In the genomic region with DNA sequence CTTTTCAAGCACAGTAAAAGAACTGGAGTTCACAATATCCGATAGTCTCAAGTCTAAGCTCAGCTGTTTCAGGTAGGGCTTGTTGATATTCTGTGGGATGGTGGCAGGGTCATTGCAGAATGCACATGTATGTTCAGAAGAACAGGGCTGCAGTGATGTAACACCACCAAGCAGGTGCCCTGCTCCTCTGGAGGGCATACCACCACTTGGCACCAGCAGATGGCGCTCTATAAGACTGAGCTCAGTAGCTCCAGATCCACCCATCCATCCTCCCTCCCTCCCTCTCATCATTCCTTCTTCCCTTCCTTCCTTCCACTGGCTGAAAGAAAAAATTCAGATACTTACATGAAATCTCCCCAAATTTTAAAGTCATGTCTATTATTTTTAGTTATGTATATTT, we compare ENCODE assay signal across 8 mouse cellular contexts.
A peak's percentile ranks its signal among the peaks of the same experiment; 100 is the strongest.
DNase-seq lines count a peak whose midpoint lies in the region; ATAC-seq lines count a peak whose summit lies in the region.

No protein-coding gene starts in this region.

- no peak overlapping the region for H3K4me2 ChIP-seq in forebrain, embryonic 11.5 days (ENCODE audit: low read depth, low read length, severe bottlenecking)
- no peak overlapping the region for H3K4me2 ChIP-seq in forebrain, embryonic 16.5 days (ENCODE audit: low read length)
- H3K4me2 ChIP-seq in midbrain, embryonic 11.5 days, result no peak overlapping the region
- no peak overlapping the region for H3K4me2 ChIP-seq in midbrain, embryonic 16.5 days (ENCODE audit: low read length)
- H3K4me2 ChIP-seq in hindbrain, embryonic 14.5 days (replicated peaks), result no peak overlapping the region

- DNase-seq in forebrain, embryonic 11.5 days (ENCODE audit: low spot score), result peak; percentile 67
- no peak for DNase-seq in midbrain, embryonic 11.5 days (ENCODE audit: low spot score, missing footprints)
- DNase-seq in cerebellum, adult 18-20 months, result peak; percentile 55 to 62
- DNase-seq in hindbrain, embryonic 14.5 days (ENCODE audit: low spot score), result peak; percentile 52
- DNase-seq in testis, postnatal 14 days (ENCODE audit: low spot score), result peak; percentile 52

- no peaks in the 10 kb centered on the region for H3K27me3 ChIP-seq in forebrain, embryonic 11.5 days (ENCODE audit: control insufficient read depth, insufficient read depth, low read length)
- H3K27me3 ChIP-seq in forebrain, embryonic 16.5 days (replicated peaks; ENCODE audit: control insufficient read depth, insufficient read depth, low read length), result no peaks in the 10 kb centered on the region
- H3K27me3 ChIP-seq in midbrain, embryonic 11.5 days (ENCODE audit: control insufficient read depth, insufficient read depth, low read length), result no peaks in the 10 kb centered on the region
- no peaks in the 10 kb centered on the region for H3K27me3 ChIP-seq in midbrain, embryonic 16.5 days (ENCODE audit: control insufficient read depth, insufficient read depth, low read depth, low read length)
- no peaks in the 10 kb centered on the region for H3K27me3 ChIP-seq in hindbrain, embryonic 14.5 days (ENCODE audit: control insufficient read depth, insufficient read depth, low read length)

- H3K9me3 ChIP-seq in forebrain, embryonic 11.5 days (ENCODE audit: control insufficient read depth, low read length), result no peaks in the 10 kb centered on the region
- H3K9me3 ChIP-seq in forebrain, embryonic 16.5 days (ENCODE audit: control insufficient read depth, low read length), result no peaks in the 10 kb centered on the region
- H3K9me3 ChIP-seq in midbrain, embryonic 11.5 days (ENCODE audit: control insufficient read depth, low read length), result no peaks in the 10 kb centered on the region
- no peaks in the 10 kb centered on the region for H3K9me3 ChIP-seq in midbrain, embryonic 16.5 days (replicated peaks; ENCODE audit: control insufficient read depth, low read length, poor library complexity, severe bottlenecking)
- H3K9me3 ChIP-seq in hindbrain, embryonic 14.5 days (ENCODE audit: control insufficient read depth, low read length), result no peaks in the 10 kb centered on the region

- WGBS in forebrain, embryonic 11.5 days, result 52% methylated on average over 2 of the region's 2 CpGs
- 63% methylated on average over 2 of the region's 2 CpGs for WGBS in forebrain, embryonic 16.5 days
- whole genome bisulfite sequencing in midbrain, embryonic 11.5 days, result 55% methylated on average over 2 of the region's 2 CpGs
- 59% methylated on average over 2 of the region's 2 CpGs for WGBS in midbrain, embryonic 16.5 days
- WGBS in hindbrain, embryonic 14.5 days, result 49% methylated on average over 2 of the region's 2 CpGs

- no peak overlapping the region for H3K4me3 ChIP-seq in forebrain, embryonic 11.5 days (ENCODE audit: low read depth, low read length)
- H3K4me3 ChIP-seq in forebrain, embryonic 16.5 days (replicated peaks; ENCODE audit: low read length), result no peak overlapping the region
- no peak overlapping the region for H3K4me3 ChIP-seq in midbrain, embryonic 11.5 days (ENCODE audit: low read depth, low read length)
- H3K4me3 ChIP-seq in midbrain, embryonic 16.5 days (ENCODE audit: low read depth, low read length), result no peak overlapping the region
- no peak overlapping the region for H3K4me3 ChIP-seq in hindbrain, embryonic 14.5 days (replicated peaks; ENCODE audit: low read length)

- ATAC-seq in forebrain, embryonic 11.5 days (replicated peaks; ENCODE audit: low FRiP score), result no peak
- ATAC-seq in forebrain, embryonic 16.5 days, result no peak
- peak; percentile 44; the same call in 1 of the 2 replicates for ATAC-seq in midbrain, embryonic 11.5 days (ENCODE audit: low FRiP score)
- ATAC-seq in midbrain, embryonic 16.5 days, result no peak
- ATAC-seq in hindbrain, embryonic 14.5 days (ENCODE audit: low FRiP score), result 0 out of 2 replicates have a peak, but pooled peaks have one; percentile 25
- ATAC-seq in megakaryocyte-erythroid progenitor cell, adult 5-6 weeks (replicated peaks; ENCODE audit: low FRiP score, low TSS enrichment, poor library complexity, severe bottlenecking), result peak; percentile 82; the same call in 1 of the 2 replicates

- no peaks in the 10 kb centered on the region for H3K36me3 ChIP-seq in forebrain, embryonic 11.5 days (ENCODE audit: control insufficient read depth, insufficient read depth, low read length)
- H3K36me3 ChIP-seq in forebrain, embryonic 16.5 days (ENCODE audit: control insufficient read depth, insufficient read depth), result peaks cover 5% of the 10 kb centered on the region
- H3K36me3 ChIP-seq in midbrain, embryonic 11.5 days (ENCODE audit: control insufficient read depth, insufficient read depth, low read length), result no peaks in the 10 kb centered on the region
- no peaks in the 10 kb centered on the region; the same call in 1 of the 2 replicates for H3K36me3 ChIP-seq in midbrain, embryonic 16.5 days (ENCODE audit: control insufficient read depth, insufficient read depth, low read length)
- H3K36me3 ChIP-seq in hindbrain, embryonic 14.5 days (replicated peaks; ENCODE audit: control insufficient read depth, insufficient read depth), result 0 out of 2 replicates have a peak, but pooled peaks cover 7% of the 10 kb centered on the region

- no peak overlapping the region for H3K27ac ChIP-seq in forebrain, embryonic 11.5 days (ENCODE audit: low read depth, low read length)
- no peak overlapping the region for H3K27ac ChIP-seq in forebrain, embryonic 16.5 days (ENCODE audit: low read length)
- no peak overlapping the region for H3K27ac ChIP-seq in midbrain, embryonic 11.5 days (ENCODE audit: low read depth, low read length)
- no peak overlapping the region for H3K27ac ChIP-seq in midbrain, embryonic 16.5 days (ENCODE audit: low read length)
- no peak overlapping the region for H3K27ac ChIP-seq in hindbrain, embryonic 14.5 days

- no peaks in the 10 kb centered on the region for H3K4me1 ChIP-seq in forebrain, embryonic 11.5 days (replicated peaks; ENCODE audit: control insufficient read depth, insufficient read depth, low read length)
- no peaks in the 10 kb centered on the region for H3K4me1 ChIP-seq in forebrain, embryonic 16.5 days (replicated peaks; ENCODE audit: control insufficient read depth, insufficient read depth, low read length)
- H3K4me1 ChIP-seq in midbrain, embryonic 11.5 days (ENCODE audit: control insufficient read depth, insufficient read depth, low read length), result no peaks in the 10 kb centered on the region
- no peaks in the 10 kb centered on the region; the same call in 1 of the 2 replicates for H3K4me1 ChIP-seq in midbrain, embryonic 16.5 days (ENCODE audit: control insufficient read depth, insufficient read depth, low read length)
- peaks cover under 1% of the 10 kb centered on the region; the same call in 1 of the 2 replicates for H3K4me1 ChIP-seq in hindbrain, embryonic 14.5 days (replicated peaks; ENCODE audit: control insufficient read depth, insufficient read depth, low read length)

- no peak overlapping the region for H3K9ac ChIP-seq in forebrain, embryonic 11.5 days (ENCODE audit: low read length)
- no peak overlapping the region for H3K9ac ChIP-seq in forebrain, embryonic 16.5 days (replicated peaks; ENCODE audit: low read depth, low read length)
- no peak overlapping the region for H3K9ac ChIP-seq in midbrain, embryonic 11.5 days (ENCODE audit: low read length)
- no peak overlapping the region for H3K9ac ChIP-seq in midbrain, embryonic 16.5 days (ENCODE audit: low read depth, low read length)
- H3K9ac ChIP-seq in hindbrain, embryonic 14.5 days, result no peak overlapping the region

Comparison
In these comparisons a context has a peak if more than half of its experiments do, and no peak if none do; other contexts are left out.
1. ATAC-seq: peak in midbrain, embryonic 11.5 days (single experiment), hindbrain, embryonic 14.5 days (single experiment) and megakaryocyte-erythroid progenitor cell, adult 5-6 weeks (single experiment); none in forebrain, embryonic 11.5 days (single experiment), forebrain, embryonic 16.5 days (single experiment) and midbrain, embryonic 16.5 days (single experiment).